Mouse (Mus musculus) limb, embryonic 15.5 days (tissue): ENCODE measurements around the gene Adsl. TPM values are rescaled to one million over a fixed set of nuclear protein-coding genes. Genes with fewer than 3 reads are reported as not detected.
"Not testable (repeated sequence)": the region's sequence is repeated elsewhere in the genome, so short reads cannot be mapped to it uniquely, and the experiment has no call there.

Experiments
- ATAC-seq: fragments of 200-750 bp; cut with Nextera tagmentation; 2 replicates; pipeline ENCODE4 v1.8.0; 2017; ENCODE audit warnings: low read depth, moderate TSS enrichment; ENCODE audit not compliant: insufficient number of reproducible peaks, low FRiP score, low TSS enrichment
- H3K27ac ChIP-seq: fragments of 300-500 bp; sonication (generic); 2 replicates; pipeline ENCODE4 v1.5.1; 2015; ENCODE audit warnings: moderate library complexity, mild to moderate bottlenecking, inconsistent platforms
- H3K27me3 ChIP-seq: fragments of 300-500 bp; sonication (generic); 2 replicates; pipeline ENCODE4 v1.6.1; 2015; ENCODE audit warnings: inconsistent platforms
- H3K36me3 ChIP-seq: fragments of 300-500 bp; sonication (generic); 2 replicates; pipeline ENCODE4 v1.6.1; 2015; ENCODE audit warnings: inconsistent platforms
- H3K4me1 ChIP-seq: fragments of 300-500 bp; sonication (generic); 2 replicates; pipeline ENCODE4 v1.6.1; 2015; ENCODE audit warnings: inconsistent platforms
- H3K4me2 ChIP-seq: fragments of 300-500 bp; sonication (generic); 2 replicates; pipeline ENCODE4 v1.6.1; 2015; ENCODE audit warnings: mild to moderate bottlenecking, inconsistent platforms
- H3K4me3 ChIP-seq: fragments of 300-500 bp; sonication (generic); 2 replicates; pipeline ENCODE4 v1.5.1; 2015; ENCODE audit warnings: mild to moderate bottlenecking, inconsistent platforms
- H3K9ac ChIP-seq: fragments of 300-500 bp; sonication (generic); 2 replicates; pipeline ENCODE4 v1.6.1; 2015; ENCODE audit warnings: inconsistent platforms
- H3K9me3 ChIP-seq: fragments of 300-500 bp; sonication (generic); 2 replicates; pipeline ENCODE4 v1.6.1; 2016; ENCODE audit warnings: inconsistent platforms
- WGBS: fragments of 180-500 bp; shearing (Covaris S2); methylation state at CpG from one replicate; pipeline ENCODE4 v1.1.7; 2015; 5-methylcytosine and 5-hydroxymethylcytosine counted together
- polyA plus RNA-seq: library from polyadenylated mRNA; unstranded; fragments of >200 nt; fragmentation: Nextera tagmentation; extraction: Ambion mirVana; gene quantifications from 2 replicates; pipeline ENCODE4 v1.2.1, GENCODE M21; 2015

Adsl gene
- 140 and 141 TPM in 2 replicates for polyA plus RNA-seq

- peak within 1 kb of the TSS; percentile 74 for H3K4me2 ChIP-seq
- H3K4me1 ChIP-seq: peaks cover 9% of the 10 kb centered on the region
- no peaks in the 10 kb centered on the region for H3K27me3 ChIP-seq
- peak within 1 kb of the TSS; percentile 92 for H3K27ac ChIP-seq
- H3K4me3 ChIP-seq: peak within 1 kb of the TSS; percentile 89
- under 1% methylated on average over 63 of the region's 63 CpGs for WGBS
- H3K36me3 ChIP-seq: peaks cover 15% of the 10 kb centered on the region
- peak within 1 kb of the TSS; percentile 60 for H3K9ac ChIP-seq
- no peaks in the 10 kb centered on the region for H3K9me3 ChIP-seq
- ATAC-seq: peak; percentile 87
Observed at GRCm38 (mm10) chr15:80948145-80949135, at the start of gene Adsl. Gene Adsl (plus strand): TSS chr15:80948490.

- Histone ChIP-seq H3K27me3 (no peaks in the 10 kb centered on the region), H3K9me3 (no peaks in the 10 kb centered on the region), H3K4me1 (no peaks in the 10 kb centered on the region), H3K9ac (no peak overlapping the region), H3K36me3 (peaks cover 83% of the 10 kb centered on the region), H3K4me3 (no peak overlapping the region), H3K4me2 (no peak overlapping the region), H3K27ac (no peak overlapping the region)
- WGBS: 85% methylated on average over 2 of the region's 2 CpGs
- no peak for ATAC-seq
Observed at GRCm38 (mm10) chr15:80899806-80900205, 48.5 kb upstream of the Adsl start.

DNA sequence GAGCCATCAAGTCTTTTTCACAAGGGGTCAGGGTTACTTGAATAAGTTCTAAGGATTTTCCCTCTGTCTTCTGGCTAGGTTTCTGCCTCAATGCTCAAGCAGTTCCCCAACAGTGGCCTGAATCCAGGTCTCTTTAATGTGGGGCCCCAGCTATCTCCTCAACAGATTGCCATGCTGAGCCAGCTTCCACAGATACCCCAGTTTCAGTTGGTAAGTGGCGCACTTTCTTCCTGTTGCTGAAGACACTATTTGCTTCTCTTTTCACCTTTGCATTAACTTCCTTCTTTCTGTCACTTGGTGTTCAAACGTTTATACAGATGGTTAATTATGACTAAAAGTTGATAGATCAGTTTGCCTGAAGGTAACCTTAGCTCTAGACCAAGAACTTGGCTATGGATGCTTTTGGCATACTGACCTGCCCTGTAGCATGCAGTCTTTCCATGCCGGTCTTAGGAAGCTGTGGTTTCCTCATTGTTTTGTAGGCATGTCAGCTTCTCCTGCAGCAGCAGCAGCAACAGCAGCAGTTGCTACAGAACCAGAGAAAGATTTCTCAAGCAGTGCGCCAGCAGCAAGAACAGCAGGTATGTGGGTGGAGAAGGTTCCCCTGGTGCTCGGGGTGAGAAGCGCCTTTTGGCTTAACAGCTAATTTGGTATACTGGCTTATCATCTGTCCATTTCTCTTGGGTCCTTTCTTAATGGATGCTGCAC, 46.3 kb upstream of the Adsl start:
- WGBS: 86% methylated on average over 6 of the region's 6 CpGs
- Histone ChIP-seq H3K36me3 (peaks cover 84% of the 10 kb centered on the region), H3K27me3 (no peaks in the 10 kb centered on the region), H3K27ac (no peak overlapping the region), H3K4me3 (no peak overlapping the region), H3K9ac (no peak overlapping the region), H3K4me1 (no peaks in the 10 kb centered on the region), H3K9me3 (no peaks in the 10 kb centered on the region), H3K4me2 (no peak overlapping the region)
- no peak for ATAC-seq

DNA sequence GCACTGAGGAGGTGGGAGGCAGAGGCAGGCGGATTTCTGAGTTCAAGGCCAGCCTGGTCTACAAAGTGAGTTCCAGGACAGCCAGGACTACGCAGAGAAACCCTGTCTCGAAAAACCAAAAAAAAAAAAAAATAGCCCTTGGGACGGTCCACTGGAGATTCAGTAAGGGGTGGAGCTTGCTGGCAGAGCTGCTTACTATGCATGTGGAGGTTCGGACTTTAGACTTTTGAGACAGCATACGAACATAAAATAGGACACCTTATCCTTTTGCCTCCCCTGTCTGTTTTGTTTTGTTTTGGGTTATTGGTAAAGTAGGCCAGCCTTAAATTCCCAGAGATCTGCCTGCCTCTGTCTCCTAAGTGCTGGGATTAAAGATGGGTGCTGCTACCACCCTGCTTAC, 43.5 kb upstream of the Adsl start:
- not testable (repeated sequence) for ATAC-seq
- 96% methylated on average over 6 of the region's 6 CpGs for WGBS

GRCm38 (mm10) chr15:80910183-80910582, 38.1 kb upstream of the Adsl start:
- Histone ChIP-seq H3K9me3 (no peaks in the 10 kb centered on the region), H3K4me1 (no peaks in the 10 kb centered on the region), H3K27me3 (no peaks in the 10 kb centered on the region), H3K36me3 (peaks cover 62% of the 10 kb centered on the region), H3K4me2 (no peak overlapping the region), H3K9ac (no peak overlapping the region), H3K4me3 (no peak overlapping the region), H3K27ac (no peak overlapping the region)
- WGBS: 92% methylated on average over 3 of the region's 3 CpGs
- ATAC-seq: no peak

More for the DNA sequence above, 43.5 kb upstream of the Adsl start:
- not testable (repeated sequence) for H3K9ac ChIP-seq, H3K9me3 ChIP-seq, H3K27ac ChIP-seq, H3K4me1 ChIP-seq, H3K4me3 ChIP-seq, H3K27me3 ChIP-seq, H3K4me2 ChIP-seq
- peaks cover 70% of the 10 kb centered on the region for H3K36me3 ChIP-seq

DNA sequence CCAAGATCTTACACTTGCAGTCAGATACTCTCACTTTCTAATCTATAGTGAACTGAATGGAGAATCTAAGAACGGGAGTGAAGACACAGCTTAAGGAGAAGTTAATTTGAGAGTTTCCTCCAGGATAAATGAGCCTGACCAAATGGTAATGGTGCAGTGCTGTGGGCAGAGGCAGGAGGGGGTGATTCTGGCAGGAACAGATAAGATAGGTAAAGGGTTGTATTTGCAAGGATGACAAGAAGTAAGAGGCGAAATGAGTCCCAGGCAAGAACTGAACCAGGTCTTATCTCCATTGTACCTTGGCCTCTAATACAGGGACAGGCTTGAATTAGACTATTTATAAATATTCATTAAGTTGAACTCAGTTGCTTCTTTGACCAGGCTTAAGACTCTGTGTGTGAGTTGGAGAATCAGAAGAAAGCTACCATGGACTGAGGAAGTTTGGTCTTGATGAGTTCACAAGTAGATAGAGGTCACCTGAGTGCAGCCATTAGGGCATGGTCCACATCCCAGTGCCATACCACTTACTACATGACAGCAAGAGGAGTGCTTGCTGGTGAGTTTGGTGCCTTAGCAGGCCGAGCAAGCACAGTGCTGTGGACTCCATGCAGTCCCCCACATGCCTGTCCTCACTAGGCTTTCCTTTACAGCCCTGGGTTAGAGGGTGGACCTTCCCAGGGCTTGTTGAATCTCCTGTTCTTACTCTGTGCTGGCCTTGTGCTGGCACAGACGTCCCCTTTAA, 37.3 kb upstream of the Adsl start:
- WGBS: 88% methylated on average over 4 of the region's 4 CpGs
- Histone ChIP-seq H3K27ac (no peak overlapping the region), H3K27me3 (no peaks in the 10 kb centered on the region), H3K4me1 (no peaks in the 10 kb centered on the region), H3K36me3 (peaks cover 54% of the 10 kb centered on the region), H3K4me3 (no peak overlapping the region), H3K4me2 (no peak overlapping the region), H3K9me3 (no peaks in the 10 kb centered on the region), H3K9ac (no peak overlapping the region)
- no peak for ATAC-seq

DNA sequence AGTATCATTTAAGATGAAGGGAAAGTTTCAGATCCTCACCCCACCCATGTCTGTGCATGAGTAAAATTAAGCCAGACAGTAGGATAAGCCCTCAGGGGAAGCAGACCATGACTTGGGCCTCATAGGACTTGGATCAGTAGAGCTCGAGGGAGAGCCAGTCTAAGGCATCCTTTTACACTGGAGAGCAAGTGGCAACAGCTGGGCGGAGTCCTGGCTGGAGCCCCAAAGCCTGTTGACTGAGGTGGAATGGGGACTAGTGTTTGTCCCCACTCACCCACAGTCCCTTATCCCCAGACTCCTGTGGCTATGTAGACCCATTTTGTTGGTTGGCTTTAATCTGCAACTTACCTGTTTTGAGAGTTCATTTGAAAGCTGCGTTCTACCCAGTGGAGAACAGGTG, 36.1 kb upstream of the Adsl start:
- H3K4me1 ChIP-seq: no peaks in the 10 kb centered on the region
- WGBS: 86% methylated on average over 3 of the region's 3 CpGs
- H3K9ac ChIP-seq: no peak overlapping the region
- peaks cover 54% of the 10 kb centered on the region for H3K36me3 ChIP-seq
- H3K27ac ChIP-seq: no peak overlapping the region
- no peak overlapping the region for H3K4me2 ChIP-seq
- no peaks in the 10 kb centered on the region for H3K9me3 ChIP-seq
- no peaks in the 10 kb centered on the region for H3K27me3 ChIP-seq
- no peak overlapping the region for H3K4me3 ChIP-seq
- ATAC-seq: no peak

DNA sequence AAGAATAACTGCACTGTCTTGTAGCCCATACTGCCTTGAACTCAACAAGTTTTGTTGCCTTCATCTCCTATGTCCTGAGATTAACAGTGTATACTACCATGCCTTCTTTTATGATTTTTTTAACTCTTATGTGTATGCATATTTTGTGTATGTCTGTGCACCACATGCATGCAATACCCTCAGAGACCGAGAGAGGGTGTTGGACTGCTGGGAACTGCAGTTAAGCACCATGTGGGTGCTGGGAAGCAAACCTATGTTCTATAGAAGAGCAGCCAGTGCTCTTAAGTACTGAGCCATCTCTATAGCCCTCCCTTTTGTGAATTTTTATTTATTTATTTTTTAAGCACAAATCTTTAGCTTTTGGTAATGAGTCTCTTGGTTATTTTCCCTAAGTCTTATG, 34.5 kb upstream of the Adsl start:
- Histone ChIP-seq H3K4me2 (no peak overlapping the region), H3K27ac (no peak overlapping the region), H3K27me3 (no peaks in the 10 kb centered on the region), H3K4me1 (no peaks in the 10 kb centered on the region), H3K9me3 (no peaks in the 10 kb centered on the region), H3K36me3 (peaks cover 60% of the 10 kb centered on the region), H3K9ac (no peak overlapping the region), H3K4me3 (no peak overlapping the region)
- no peak for ATAC-seq
- WGBS: 87% methylated on average over 1 of the region's 1 CpGs

DNA sequence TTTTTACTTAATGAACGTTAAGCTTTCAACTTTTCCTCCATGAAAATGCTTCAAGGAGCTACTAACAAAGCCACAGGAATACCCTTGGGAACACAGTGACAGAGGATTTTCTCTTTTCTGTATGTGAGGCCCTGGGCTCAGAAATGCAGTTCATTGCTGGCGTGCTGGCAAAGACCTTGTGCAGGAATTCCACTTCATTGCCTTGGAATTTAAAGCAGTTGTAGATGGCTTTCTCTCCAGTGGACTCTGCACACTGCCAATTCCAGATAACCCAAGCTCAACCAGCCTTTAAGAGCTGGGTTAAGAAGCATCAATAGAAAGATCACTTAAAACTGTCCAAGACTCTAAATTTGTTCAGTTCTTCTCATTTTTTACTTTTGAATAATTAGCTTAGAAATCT, 32.4 kb upstream of the Adsl start:
- peaks cover 73% of the 10 kb centered on the region for H3K36me3 ChIP-seq
- H3K9ac ChIP-seq: no peak overlapping the region
- no peak overlapping the region for H3K4me2 ChIP-seq
- no peaks in the 10 kb centered on the region for H3K4me1 ChIP-seq
- no peaks in the 10 kb centered on the region for H3K9me3 ChIP-seq
- H3K4me3 ChIP-seq: no peak overlapping the region
- no peaks in the 10 kb centered on the region for H3K27me3 ChIP-seq
- WGBS: 72% methylated on average over 2 of the region's 2 CpGs
- no peak overlapping the region for H3K27ac ChIP-seq
- no peak for ATAC-seq

GRCm38 (mm10) chr15:80916621-80917020, 31.7 kb upstream of the Adsl start:
- no peak for ATAC-seq
- no peaks in the 10 kb centered on the region for H3K4me1 ChIP-seq
- H3K9ac ChIP-seq: no peak overlapping the region
- H3K4me2 ChIP-seq: no peak overlapping the region
- H3K9me3 ChIP-seq: no peaks in the 10 kb centered on the region
- H3K27me3 ChIP-seq: no peaks in the 10 kb centered on the region
- 75% methylated on average over 7 of the region's 7 CpGs for WGBS
- H3K4me3 ChIP-seq: no peak overlapping the region
- no peak overlapping the region for H3K27ac ChIP-seq
- H3K36me3 ChIP-seq: peaks cover 73% of the 10 kb centered on the region

DNA sequence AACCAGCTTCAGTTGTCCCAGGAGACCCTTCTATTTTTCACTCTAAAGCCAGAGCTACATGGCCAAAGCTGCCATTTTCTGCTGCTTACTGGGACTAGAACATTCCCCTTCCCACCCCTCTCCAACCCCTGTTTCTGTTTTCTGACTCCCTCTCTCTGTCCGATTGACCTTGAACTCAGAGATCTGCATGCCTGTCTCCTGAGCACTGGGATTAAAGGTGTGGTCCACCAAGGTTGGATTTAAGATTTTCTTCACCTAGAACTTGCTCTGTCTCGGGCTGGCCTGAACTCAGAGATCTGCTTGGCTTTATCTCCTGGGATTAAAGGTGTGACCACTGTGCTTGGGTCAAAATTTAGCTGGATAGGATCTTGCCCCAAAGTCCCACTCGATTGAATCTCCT, 27.9 kb upstream of the Adsl start:
- Histone ChIP-seq H3K4me1 (no peaks in the 10 kb centered on the region), H3K27ac (no peak overlapping the region), H3K4me3 (no peak overlapping the region), H3K36me3 (peaks cover 77% of the 10 kb centered on the region), H3K27me3 (no peaks in the 10 kb centered on the region), H3K9me3 (no peaks in the 10 kb centered on the region), H3K9ac (no peak overlapping the region), H3K4me2 (no peak overlapping the region)
- no peak for ATAC-seq
- WGBS: 99% methylated on average over 3 of the region's 3 CpGs
